Mouse (Mus musculus) fat pad, adult 2 months (tissue): Measurements from ENCODE around the gene Cltb.
"Not testable (repeated sequence)": the region's sequence is repeated elsewhere in the genome, so short reads cannot be mapped to it uniquely, and the experiment has no call there.

Source experiments
- DNase-seq: peaks from one replicate; pipeline ENCODE4 v3.0.0-alpha.2; 2011; ENCODE audit warnings: low read depth, low spot score; ENCODE audit errors: extremely low read depth

The Cltb gene

DNA sequence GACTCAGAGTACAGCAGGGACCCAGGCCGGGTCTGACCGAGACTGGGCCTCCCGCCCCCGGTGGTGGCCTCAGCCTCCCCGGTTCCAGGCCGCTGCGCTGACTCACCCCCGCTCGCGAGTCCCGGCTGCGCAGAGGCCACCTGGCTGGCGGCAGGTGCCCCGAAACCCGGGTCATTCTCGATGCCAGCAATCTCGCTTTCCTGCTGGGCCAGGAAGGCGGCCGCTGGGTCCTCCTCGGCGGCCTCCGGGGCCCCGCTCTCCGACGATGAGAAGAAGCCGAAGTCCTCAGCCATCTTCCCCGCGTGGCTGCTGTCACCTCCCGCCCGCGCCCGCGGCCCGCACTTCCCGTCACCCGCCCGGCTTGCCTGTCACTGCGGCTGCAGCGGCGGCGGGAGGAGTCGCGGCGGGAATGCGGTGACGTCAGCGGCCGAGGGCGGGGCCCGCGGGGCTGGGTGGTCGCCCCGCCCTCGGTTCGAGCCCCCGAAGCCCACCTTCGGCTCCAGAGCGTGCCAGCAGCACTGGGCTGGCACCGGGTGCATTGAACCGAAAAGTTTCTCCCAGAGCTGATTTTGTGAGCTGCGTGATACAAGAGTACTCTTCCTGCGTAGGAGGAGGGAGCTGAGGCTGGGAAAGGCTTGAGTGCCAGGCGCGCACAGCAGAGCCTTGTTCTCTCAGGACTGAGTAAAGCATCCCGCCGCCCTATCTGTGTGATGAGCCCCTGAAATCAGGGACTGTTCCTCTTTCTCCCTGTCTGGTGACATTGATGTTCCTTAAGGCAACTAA is at the start of gene Cltb:
Cltb (minus strand) TSS at position 373 of the 783 bp plus-strand sequence.
- DNase-seq: no peak

GRCm38 (mm10) chr13:54660877-54661276 is 49.7 kb upstream of the Cltb start:
- DNase-seq: no peak

- no peak for DNase-seq
Measured at GRCm38 (mm10) chr13:54650461-54650860, 39.3 kb upstream of the Cltb start.

GRCm38 (mm10) chr13:54635011-54635410 is 23.9 kb upstream of the Cltb start:
- DNase-seq: peak; percentile 88

- DNase-seq: no peak
Measured at GRCm38 (mm10) chr13:54632731-54633277, 21.7 kb upstream of the Cltb start.

GRCm38 (mm10) chr13:54629128-54629527 is 18.0 kb upstream of the Cltb start:
- DNase-seq: peak; percentile 100

GRCm38 (mm10) chr13:54621960-54622521 is 10.9 kb upstream of the Cltb start:
- no peak for DNase-seq

GRCm38 (mm10) chr13:54621155-54621932 is 10.2 kb upstream of the Cltb start, which contains the start of gene Faf2:
Faf2 (plus strand) TSS chr13:54621784.
- DNase-seq: no peak

GRCm38 (mm10) chr13:54616998-54617397 is 5.9 kb upstream of the Cltb start:
- DNase-seq: no peak

GRCm38 (mm10) chr13:54616307-54616706 is 5.2 kb upstream of the Cltb start:
- DNase-seq: no peak

DNA sequence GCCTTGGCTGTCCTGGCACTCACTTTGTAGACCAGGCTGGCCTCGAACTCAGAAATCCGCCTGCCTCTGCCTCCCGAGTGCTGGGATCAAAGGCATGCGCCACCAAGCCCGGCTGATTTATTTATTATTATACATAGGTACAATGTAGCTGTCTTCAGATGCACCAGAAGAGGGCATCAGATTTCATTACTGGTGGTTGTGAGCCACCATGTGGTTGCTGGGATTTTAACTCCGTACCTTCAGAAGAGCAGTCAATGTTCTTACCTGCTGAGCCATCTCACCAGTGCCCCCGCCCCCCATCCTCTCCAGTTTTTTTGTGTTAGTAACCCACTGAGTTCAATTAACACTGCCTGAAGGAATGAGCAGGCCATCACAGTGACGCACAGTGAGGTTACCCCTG is 2.0 kb upstream of the Cltb start:
- DNase-seq: not testable (repeated sequence)

- DNase-seq: no peak
Measured at GRCm38 (mm10) chr13:54610613-54610971, 552 bp downstream of the Cltb start.

DNA sequence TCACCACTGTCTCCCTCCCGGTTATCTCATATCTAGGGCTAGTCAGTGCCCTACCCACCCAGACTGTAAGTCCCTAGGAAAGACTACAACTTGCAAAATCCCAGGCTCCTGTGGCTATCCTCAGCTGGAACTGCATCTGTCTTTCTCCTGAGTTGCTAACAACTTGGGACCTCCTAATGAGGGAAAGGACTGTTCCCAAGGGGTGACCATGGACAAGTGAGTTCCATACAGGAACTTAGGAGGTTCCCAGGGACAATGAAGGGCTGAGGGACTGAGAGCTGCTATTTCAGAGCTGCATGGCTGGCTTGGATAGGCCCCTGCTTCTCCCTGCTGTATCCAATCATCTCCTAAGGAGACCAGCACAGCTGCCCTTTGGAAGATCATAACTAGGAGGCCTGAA is 1.8 kb downstream of the Cltb start:
- no peak for DNase-seq

DNA sequence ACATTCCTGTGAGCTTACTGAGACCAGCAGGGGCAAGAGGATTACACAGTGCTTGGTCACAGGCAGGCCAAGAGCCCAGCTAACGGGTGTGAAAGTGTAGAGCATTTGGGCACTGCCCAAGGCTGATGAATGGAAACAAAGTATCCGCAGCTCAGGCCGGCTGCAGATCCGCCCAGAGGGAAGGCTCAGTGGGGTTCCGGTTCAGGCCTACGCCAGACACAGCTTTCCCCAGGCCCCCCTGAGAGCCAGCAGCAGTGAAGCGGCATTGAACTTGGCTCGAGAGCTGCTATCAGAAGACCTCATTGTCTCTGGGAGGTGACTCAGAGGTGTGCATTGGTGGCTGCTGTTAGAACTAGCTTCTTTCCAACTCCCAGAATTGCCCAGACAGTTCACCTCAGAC is 2.5 kb downstream of the Cltb start:
- DNase-seq: no peak

GRCm38 (mm10) chr13:54608002-54608401 is 3.1 kb downstream of the Cltb start:
- no peak for DNase-seq

- no peak for DNase-seq
Measured at GRCm38 (mm10) chr13:54607204-54607603, 3.9 kb downstream of the Cltb start.

DNA sequence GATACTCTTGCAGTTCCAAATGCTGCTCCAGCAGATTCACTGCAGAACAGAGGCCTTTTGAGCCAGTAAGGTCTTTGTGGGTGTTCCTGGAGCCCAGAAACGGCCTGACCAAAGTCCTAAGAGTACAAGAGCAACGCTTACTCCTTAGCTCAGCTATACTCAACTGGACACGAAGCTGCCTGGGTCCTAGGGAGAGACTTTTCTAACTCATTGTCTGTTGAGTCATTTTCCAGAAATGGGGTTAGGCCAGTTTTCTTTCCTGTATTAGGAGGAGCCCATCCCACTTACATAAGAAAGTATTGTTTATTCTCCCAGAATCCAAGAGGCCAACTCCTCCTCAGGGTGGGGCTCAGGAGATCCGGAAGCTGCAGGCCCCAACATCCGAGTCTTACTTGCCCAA is 5.7 kb downstream of the Cltb start:
- DNase-seq: no peak

DNA sequence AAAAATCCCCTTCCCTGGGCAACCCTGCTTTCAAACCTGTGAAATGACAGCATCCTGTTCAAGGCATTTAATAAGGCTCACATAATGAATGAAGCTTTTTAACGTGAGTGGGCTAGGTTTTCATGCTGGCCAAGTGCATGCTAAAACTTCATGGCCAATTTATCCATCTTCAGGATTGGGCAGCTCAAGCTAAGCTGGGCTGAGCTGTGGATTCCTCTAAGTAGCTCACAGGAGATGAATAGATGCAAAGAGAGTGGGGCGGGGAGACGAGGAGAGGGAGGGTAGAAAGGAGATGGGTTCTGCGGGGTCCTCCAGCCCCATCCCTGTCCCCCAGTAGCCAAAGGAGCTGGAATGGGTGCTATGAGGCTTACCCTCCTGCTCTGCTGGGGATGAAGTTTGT is 6.9 kb downstream of the Cltb start:
- no peak for DNase-seq

- no peak for DNase-seq
Measured at GRCm38 (mm10) chr13:54603501-54603900, 7.6 kb downstream of the Cltb start.

- DNase-seq: no peak
Measured at GRCm38 (mm10) chr13:54602639-54603111, 8.5 kb downstream of the Cltb start.

- DNase-seq: no peak
Measured at GRCm38 (mm10) chr13:54598622-54599143, 12.5 kb downstream of the Cltb start.
